Mouse (Mus musculus) mature B cell (primary cell): Measurements from ENCODE around the gene Myo5c.

Source experiments
- in situ Hi-C: fragments of 300-500 bp; cut with MboI; formaldehyde crosslinking; loops from 2 replicates; pipeline ENCODE4 v1.14.3; 2019

The Myo5c gene

DNA sequence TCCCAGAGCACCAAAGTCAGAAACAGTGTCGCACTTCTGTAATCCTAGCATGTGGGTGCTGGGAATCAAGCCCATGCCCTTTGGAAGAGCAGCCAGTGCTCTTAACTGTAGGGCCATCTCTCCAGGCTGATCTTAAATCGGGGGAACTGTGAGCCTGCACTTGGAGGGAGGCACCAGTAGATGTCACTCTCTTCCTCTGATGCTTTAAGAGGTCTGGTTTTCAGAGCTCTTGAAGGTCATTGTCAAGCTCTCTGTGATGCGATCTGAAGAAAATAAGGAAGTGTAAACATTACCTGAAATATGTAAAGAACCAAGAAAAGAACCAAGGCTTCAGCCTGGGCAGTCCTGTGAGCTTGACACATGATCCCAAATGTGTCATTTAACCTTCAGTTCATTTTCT lies 51.0 kb downstream of the Myo5c start:
- in situ Hi-C loops, result no loop called here

DNA sequence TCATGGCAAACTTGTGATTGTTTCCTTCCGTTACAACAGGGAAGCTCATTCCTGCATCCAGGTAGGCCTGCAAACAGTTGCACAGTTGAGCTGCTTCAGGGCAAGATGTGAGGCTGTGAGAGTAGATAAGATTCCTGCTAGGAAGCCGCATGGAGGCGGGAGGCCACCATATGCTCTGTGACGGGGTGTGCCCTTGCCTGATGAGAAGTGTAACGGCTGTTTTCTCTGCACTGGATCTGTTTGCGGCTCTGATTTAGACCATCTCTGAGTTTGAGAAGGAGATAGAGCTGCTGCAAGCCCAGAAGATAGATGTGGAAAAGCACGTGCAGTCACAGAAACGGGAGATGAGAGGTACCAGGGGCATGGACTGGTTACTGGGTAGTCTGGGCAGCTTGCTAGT lies 51.8 kb downstream of the Myo5c start:
- in situ Hi-C loops, result no loop called here

- in situ Hi-C loops, result no loop called here
These were observed 53.5 kb downstream of the Myo5c start for GRCm38 (mm10) chr9:75285363-75285762.

DNA sequence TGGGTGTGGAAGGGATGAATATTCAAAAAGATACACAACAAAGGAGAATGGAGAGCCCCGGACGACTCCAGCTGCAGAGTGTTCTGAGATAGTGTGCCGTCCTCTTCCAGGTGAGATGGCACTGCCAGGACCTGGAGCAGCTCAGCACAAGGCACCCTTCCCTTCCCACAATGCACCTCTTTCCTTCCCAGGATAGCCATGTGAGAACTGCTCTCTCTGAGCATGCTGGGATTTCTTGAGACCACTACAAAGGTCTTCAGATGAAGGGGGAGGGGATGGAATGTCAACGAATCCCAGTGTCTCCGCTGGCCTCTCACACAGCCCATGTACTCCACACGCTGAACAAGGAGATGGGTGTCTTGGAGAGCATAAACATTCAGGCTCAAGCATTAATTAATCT lies 55.8 kb downstream of the Myo5c start:
- in situ Hi-C loops, result no loop called here

DNA sequence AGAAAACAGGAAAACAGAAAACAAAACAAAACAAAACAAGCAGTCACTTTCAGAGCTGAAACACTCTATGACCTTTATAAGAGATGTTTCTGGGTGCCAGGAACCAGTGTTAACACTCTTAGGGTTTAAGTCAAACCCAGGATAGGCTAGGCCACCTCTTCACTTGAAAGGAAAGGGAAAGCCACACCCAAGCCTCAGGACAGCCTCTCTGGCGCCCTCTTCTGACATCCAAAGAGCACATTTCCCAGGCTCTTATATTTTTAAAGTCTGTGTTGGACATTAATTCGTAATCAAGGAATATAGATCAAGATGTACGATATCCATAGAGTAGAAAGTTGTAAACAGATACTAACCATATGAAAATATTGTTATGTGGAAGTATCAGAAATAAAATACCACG lies 57.7 kb downstream of the Myo5c start:
- in situ Hi-C loops, result no loop called here

- in situ Hi-C loops, result no loop called here
These were observed 67.5 kb downstream of the Myo5c start for GRCm38 (mm10) chr9:75299342-75299741.

GRCm38 (mm10) chr9:75303033-75303432 lies 71.2 kb downstream of the Myo5c start:
- in situ Hi-C loops, result no loop called here

GRCm38 (mm10) chr9:75303701-75304261 lies 72.0 kb downstream of the Myo5c start:
- in situ Hi-C loops, result no loop called here

DNA sequence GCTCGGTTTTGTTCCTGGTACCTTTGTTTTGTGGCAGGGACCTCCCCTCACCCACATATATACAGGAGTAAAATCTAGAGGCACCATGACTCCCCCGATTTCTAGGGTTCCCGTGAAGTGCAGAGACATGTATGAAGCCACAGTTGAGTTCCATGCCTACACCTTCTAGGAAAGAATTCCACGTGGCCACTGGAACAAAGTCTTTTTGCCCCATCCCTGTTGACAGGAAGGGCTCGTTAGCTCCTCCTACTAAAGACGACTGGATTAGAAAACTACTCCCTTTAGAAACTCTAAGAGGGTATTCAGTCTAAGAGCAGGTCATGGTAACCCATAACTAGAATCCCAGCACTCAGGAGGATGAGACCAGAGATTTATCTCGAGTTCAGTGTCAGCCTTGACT lies 72.5 kb downstream of the Myo5c start:
- in situ Hi-C loops, result no loop called here

DNA sequence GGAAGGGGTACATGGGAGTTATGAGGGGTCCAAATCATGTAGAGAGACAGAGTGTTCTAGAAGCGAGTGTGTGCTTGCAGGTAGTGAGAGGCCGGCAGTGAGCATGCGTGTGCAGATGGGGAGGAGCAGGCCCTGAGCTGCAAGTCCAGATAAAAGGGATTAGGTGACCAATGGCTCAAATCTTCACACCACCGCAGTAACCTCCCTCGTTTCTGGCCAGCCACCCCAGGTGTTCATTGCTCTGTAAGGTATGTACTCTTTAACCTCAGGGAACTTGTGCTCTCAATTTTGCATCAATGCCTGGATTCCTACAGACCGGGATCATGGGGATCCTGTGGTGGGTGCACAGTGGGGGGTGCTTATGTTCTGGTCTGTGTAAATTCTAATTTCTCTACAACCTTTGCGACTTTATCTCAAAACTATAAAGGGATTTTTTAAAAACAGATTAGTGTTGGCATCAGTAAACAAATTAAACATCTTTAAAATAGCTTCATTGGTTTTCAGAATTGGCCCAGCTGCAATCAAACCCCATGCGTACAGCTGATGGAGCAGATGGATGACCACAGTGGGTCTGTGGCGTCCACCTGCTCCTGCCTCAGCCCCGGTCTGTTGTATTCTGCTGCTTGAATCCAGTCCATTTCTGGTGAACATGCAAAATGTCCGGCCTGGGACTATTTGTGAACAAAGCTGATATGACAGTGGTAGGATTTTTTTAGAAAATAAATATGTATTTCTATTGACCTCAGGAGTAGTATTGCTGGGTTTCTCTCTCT lies 74.5 kb downstream of the Myo5c start, which contains the start of gene Gnb5:
Gnb5 (plus strand) TSS at position 163 of the 773 bp plus-strand sequence.
- in situ Hi-C loops, result no loop called here

GRCm38 (mm10) chr9:75307015-75307414 lies 75.2 kb downstream of the Myo5c start:
- in situ Hi-C loops, result no loop called here

DNA sequence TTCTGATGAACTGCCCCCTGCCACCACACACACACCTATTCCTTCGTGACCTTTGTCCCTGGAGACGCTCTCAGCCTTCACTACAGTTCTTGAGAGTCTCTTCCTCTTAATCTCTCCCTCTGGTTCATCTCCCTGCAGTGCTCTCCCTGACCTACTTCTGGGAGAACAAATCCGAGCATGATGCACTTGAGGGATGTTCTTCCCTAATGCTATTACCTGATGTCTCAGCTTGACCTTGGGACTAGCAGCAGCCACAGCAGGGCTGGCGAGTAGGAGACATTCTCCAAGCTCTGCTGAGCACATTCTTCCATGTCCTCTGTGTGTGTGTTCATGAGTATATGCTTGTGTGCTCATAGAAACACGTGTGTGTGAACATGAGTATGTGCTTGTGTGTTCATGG lies 76.8 kb downstream of the Myo5c start:
- in situ Hi-C loops, result no loop called here

DNA sequence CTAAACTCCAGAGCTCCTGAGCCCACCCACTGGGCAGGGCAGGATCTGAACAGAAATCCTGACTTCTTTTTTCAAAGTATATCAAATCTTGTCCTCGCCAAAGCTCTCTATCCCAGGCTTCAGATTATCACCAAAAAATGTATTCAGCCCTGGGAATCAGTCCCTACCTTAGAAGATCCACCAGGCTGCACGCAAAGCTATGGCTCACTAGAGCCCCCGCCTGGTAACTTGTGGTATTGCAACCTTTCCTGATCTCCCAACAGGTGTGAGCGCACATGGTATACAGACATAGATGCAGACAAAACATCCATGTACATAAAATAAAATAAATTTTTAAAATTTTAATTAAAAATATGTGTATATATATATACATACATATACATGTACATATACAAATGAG lies 80.2 kb downstream of the Myo5c start:
- in situ Hi-C loops, result no loop called here

DNA sequence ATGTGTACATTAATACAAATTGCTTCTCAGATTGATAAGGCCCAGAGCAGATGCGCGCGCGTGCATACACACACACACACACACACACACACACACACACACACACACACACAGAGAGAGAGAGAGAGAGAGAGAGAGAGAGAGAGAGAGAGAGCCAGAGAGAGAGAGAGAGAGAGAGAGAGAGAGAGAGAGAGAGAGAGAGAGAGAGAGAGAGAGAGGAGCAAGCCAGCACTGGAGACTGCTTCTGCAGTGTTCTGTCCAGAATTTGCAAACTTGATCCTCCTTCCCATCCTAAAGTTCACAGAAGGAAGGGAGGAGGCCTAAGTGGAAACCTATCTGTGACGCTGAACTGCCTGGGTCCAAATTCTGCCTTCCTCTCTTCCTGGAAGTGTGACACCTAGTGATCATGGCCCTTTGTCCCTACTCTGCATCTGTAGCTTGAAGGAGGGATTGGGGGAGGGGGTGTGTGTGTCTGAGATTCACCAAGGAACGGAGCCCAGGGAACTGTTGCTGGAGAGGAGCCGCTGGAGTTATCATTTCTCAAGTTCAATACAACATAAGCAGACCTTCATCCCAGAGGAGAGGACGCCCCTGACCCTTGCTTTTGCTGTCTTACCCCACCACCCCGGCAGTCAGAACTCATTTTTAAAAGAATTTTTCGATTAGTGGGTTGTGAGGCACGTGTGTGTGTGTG lies 81.5 kb downstream of the Myo5c start:
- in situ Hi-C loops, result no loop called here

DNA sequence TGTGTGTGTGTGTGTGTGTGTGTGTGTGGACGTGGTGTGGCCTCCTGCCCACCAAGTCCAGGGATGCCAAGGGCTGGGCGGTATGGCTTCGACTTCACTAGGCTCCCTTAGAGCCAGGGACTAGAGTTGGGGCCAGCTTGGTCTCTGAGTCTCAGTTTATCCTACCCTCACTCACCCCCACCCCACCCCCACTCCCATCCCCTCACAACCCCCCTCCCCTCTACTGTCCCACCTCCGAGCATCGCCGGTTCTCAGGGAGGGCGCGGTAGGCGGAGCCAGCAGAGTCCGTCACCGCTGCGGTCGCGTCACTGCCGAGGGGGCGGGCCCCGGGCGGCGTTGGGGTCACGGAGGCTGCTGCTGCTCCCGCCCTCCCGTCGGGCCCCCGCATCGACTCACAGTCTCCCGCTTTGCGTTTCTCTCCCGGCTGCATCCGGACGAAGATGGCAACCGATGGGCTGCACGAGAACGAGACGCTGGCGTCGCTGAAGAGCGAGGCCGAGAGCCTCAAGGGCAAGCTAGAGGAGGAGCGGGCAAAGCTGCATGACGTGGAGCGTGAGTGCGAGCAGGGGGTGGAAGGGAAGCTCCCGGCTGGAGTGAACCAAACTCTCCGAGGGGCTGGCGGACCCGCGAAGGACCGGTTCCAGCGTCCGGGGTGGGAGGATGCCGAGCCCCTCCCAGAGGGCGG lies 82.2 kb downstream of the Myo5c start:
- in situ Hi-C loops, result no loop called here

- in situ Hi-C loops, result no loop called here
These were observed 82.8 kb downstream of the Myo5c start for GRCm38 (mm10) chr9:75314517-75315105.

DNA sequence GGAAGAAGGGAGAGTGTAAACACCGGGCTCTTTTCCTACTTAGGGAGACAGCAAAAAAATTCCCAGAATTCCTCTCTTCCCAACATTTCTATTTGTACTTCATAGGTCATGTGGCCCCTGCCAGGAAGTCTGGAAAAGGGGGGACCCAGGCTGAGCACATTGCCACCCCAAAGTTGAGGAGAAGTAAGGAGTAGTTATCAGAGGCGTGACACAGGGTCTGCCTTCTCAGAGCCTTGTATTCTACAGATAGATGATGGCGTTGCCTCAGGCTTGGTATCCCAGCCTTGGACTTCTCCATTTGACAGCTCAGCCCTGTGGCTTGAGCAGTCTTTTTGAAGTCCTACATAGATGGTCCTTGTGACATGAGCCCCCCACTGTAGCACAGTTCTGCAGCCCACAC lies 83.4 kb downstream of the Myo5c start:
- in situ Hi-C loops, result no loop called here

- in situ Hi-C loops, result no loop called here
These were observed 85.0 kb downstream of the Myo5c start for GRCm38 (mm10) chr9:75316771-75317170.

- in situ Hi-C loops, result no loop called here
These were observed 86.4 kb downstream of the Myo5c start for GRCm38 (mm10) chr9:75318196-75318595.

GRCm38 (mm10) chr9:75319365-75319764 lies 87.5 kb downstream of the Myo5c start:
- in situ Hi-C loops, result no loop called here

DNA sequence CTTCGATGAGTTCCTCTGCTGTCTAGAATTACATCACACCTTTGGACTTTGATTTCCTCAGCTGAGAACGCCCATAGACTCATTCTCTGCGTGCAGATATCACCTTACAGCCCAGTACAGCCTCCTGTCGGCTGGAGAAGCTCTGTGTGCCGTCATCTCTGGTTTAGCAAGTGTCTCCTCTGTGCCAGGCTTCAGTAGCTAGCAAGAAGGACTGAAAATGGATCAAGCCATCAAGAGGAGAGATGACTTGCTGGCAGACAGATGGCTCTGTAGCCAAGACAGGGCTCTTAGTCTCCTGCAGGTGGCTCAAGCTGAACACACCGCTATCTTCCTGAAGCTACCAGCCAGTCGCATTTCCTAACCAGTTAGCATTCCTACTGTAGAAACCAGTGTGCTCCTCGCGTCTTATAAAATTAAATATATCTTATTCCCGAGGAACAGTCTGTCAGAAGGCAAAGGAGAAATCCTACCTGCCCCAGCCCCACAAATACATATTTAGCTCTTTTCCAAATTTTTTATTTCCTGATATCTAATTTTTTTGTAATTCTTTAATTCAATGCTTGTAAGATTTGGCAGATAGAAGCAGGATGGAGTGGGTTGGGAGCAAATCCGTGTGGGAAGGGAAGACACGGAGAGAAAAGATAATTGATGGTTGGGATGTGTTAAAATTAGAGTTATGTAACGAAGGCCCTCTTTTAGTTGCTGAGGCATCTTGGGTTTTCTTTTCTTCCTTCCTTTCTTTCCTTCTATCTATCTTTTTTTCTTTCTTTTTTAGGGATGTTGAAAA lies 90.5 kb downstream of the Myo5c start:
- in situ Hi-C loops, result no loop called here
